Mouse (Mus musculus) liver, embryonic 16.5 days (tissue): ENCODE measurements around the gene Pla2r1. TPM values are rescaled to one million over a fixed set of nuclear protein-coding genes. Genes with fewer than 3 reads are reported as not detected.

Experiments
- ATAC-seq: fragments of 200-750 bp; cut with Nextera tagmentation; 2 replicates; pipeline ENCODE4 v1.8.0; 2017; ENCODE audit warnings: low read depth, mild to moderate bottlenecking, moderate number of reproducible peaks, moderate library complexity
- H3K27ac ChIP-seq: fragments of 300-500 bp; sonication (generic); 2 replicates; pipeline ENCODE4 v1.5.1; 2014; ENCODE audit warnings: mild to moderate bottlenecking, low read length
- H3K27me3 ChIP-seq: fragments of 300-500 bp; sonication (generic); 2 replicates; pipeline ENCODE4 v1.6.1; 2014; ENCODE audit warnings: low read depth, low read length, mixed read lengths; ENCODE audit not compliant: control insufficient read depth, insufficient read depth
- H3K36me3 ChIP-seq: fragments of 300-500 bp; sonication (generic); 2 replicates; pipeline ENCODE4 v1.6.1; 2014; ENCODE audit warnings: mild to moderate bottlenecking; ENCODE audit not compliant: control insufficient read depth, insufficient read depth
- H3K4me1 ChIP-seq: fragments of 300-500 bp; sonication (generic); 2 replicates; pipeline ENCODE4 v1.6.1; 2014; ENCODE audit warnings: low read depth, low read length, mixed read lengths; ENCODE audit not compliant: control insufficient read depth
- H3K4me2 ChIP-seq: fragments of 300-500 bp; sonication (generic); 2 replicates; pipeline ENCODE4 v1.6.1; 2014; ENCODE audit warnings: low read depth, low read length, mixed read lengths
- H3K4me3 ChIP-seq: fragments of 300-500 bp; sonication (generic); 2 replicates; pipeline ENCODE4 v1.5.1; 2014; ENCODE audit warnings: low read depth, mild to moderate bottlenecking, low read length
- H3K9ac ChIP-seq: fragments of 300-500 bp; sonication (generic); 2 replicates; pipeline ENCODE4 v1.6.1; 2014; ENCODE audit warnings: low read depth, low read length
- H3K9me3 ChIP-seq: fragments of 300-500 bp; sonication (generic); replicated peaks from 2 replicates; pipeline ENCODE4 v1.6.1; 2016; ENCODE audit warnings: low read length; ENCODE audit not compliant: control insufficient read depth
- WGBS: fragments of 180-500 bp; shearing (Covaris S2); extraction: QIAGEN DNeasy Blood & Tissue Kit; methylation state at CpG from one replicate; pipeline ENCODE4 v1.1.7; 2014; ENCODE audit not compliant: insufficient replicate concordance; 5-methylcytosine and 5-hydroxymethylcytosine counted together
- polyA plus RNA-seq: library from polyadenylated mRNA; unstranded; fragments of >200 nt; fragmentation: Nextera tagmentation; extraction: Ambion mirVana; gene quantifications from 2 replicates; pipeline ENCODE4 v1.2.1, GENCODE M21; 2015

The Pla2r1 gene
- polyA plus RNA-seq, 1 experiment from 2014 or later = 0.53 TPM

- Histone ChIP-seq H3K9ac (no peak overlapping the region), H3K4me1 (no peaks in the 10 kb centered on the region), H3K9me3 (no peaks in the 10 kb centered on the region), H3K27me3 (no peaks in the 10 kb centered on the region), H3K27ac (no peak overlapping the region), H3K4me3 (no peak overlapping the region), H3K36me3 (no peaks in the 10 kb centered on the region), H3K4me2 (no peak overlapping the region)
- ATAC-seq = no peak
- 65% methylated on average over 4 of the region's 4 CpGs for WGBS
Measured at GRCm38 (mm10) chr2:60514863-60515262, 38.2 kb downstream of the Pla2r1 start.

- Histone ChIP-seq H3K27me3 (no peaks in the 10 kb centered on the region), H3K27ac (no peak overlapping the region), H3K9ac (no peak overlapping the region), H3K4me2 (no peak overlapping the region), H3K4me1 (no peaks in the 10 kb centered on the region), H3K9me3 (no peaks in the 10 kb centered on the region), H3K4me3 (no peak overlapping the region), H3K36me3 (no peaks in the 10 kb centered on the region)
- no peak for ATAC-seq
- WGBS = 52% methylated on average over 1 of the region's 1 CpGs
Measured at GRCm38 (mm10) chr2:60510718-60511117, 42.4 kb downstream of the Pla2r1 start.

- H3K4me3 ChIP-seq = no peak overlapping the region
- no peak for ATAC-seq
- no peaks in the 10 kb centered on the region for H3K36me3 ChIP-seq
- 40% methylated on average over 2 of the region's 2 CpGs for WGBS
- H3K4me2 ChIP-seq = no peak overlapping the region
- no peak overlapping the region for H3K27ac ChIP-seq
- no peaks in the 10 kb centered on the region for H3K27me3 ChIP-seq
- H3K9ac ChIP-seq = no peak overlapping the region
- H3K9me3 ChIP-seq = no peaks in the 10 kb centered on the region
- H3K4me1 ChIP-seq = no peaks in the 10 kb centered on the region
Measured at GRCm38 (mm10) chr2:60505145-60505544, 48.0 kb downstream of the Pla2r1 start.

- no peaks in the 10 kb centered on the region for H3K27me3 ChIP-seq
- no peak overlapping the region for H3K9ac ChIP-seq
- no peak overlapping the region for H3K4me3 ChIP-seq
- no peak for ATAC-seq
- 19% methylated on average over 2 of the region's 2 CpGs for WGBS
- H3K9me3 ChIP-seq = no peaks in the 10 kb centered on the region
- no peaks in the 10 kb centered on the region for H3K36me3 ChIP-seq
- H3K4me1 ChIP-seq = no peaks in the 10 kb centered on the region
- H3K27ac ChIP-seq = no peak overlapping the region
- no peak overlapping the region for H3K4me2 ChIP-seq
Measured at GRCm38 (mm10) chr2:60504718-60505117, 48.4 kb downstream of the Pla2r1 start.

GRCm38 (mm10) chr2:60503991-60504390 lies 49.1 kb downstream of the Pla2r1 start:
- H3K27me3 ChIP-seq = no peaks in the 10 kb centered on the region
- 64% methylated on average over 4 of the region's 4 CpGs for WGBS
- no peaks in the 10 kb centered on the region for H3K4me1 ChIP-seq
- no peaks in the 10 kb centered on the region for H3K9me3 ChIP-seq
- no peaks in the 10 kb centered on the region for H3K36me3 ChIP-seq
- ATAC-seq = no peak
- no peak overlapping the region for H3K4me3 ChIP-seq
- no peak overlapping the region for H3K9ac ChIP-seq
- no peak overlapping the region for H3K27ac ChIP-seq
- H3K4me2 ChIP-seq = no peak overlapping the region

- WGBS = 70% methylated on average over 1 of the region's 1 CpGs
Measured at GRCm38 (mm10) chr2:60500583-60501116, 52.5 kb downstream of the Pla2r1 start.

GRCm38 (mm10) chr2:60479906-60480305 lies 73.2 kb downstream of the Pla2r1 start:
- Histone ChIP-seq H3K9ac (no peak overlapping the region), H3K27ac (no peak overlapping the region), H3K4me1 (no peaks in the 10 kb centered on the region), H3K4me2 (no peak overlapping the region), H3K9me3 (no peaks in the 10 kb centered on the region), H3K4me3 (no peak overlapping the region), H3K27me3 (no peaks in the 10 kb centered on the region), H3K36me3 (no peaks in the 10 kb centered on the region)
- no peak for ATAC-seq
- 74% methylated on average over 7 of the region's 7 CpGs for WGBS

More at GRCm38 (mm10) chr2:60500583-60501116, 52.5 kb downstream of the Pla2r1 start:
- Histone ChIP-seq H3K4me2 (no peak overlapping the region), H3K4me3 (no peak overlapping the region), H3K27me3 (no peaks in the 10 kb centered on the region), H3K36me3 (no peaks in the 10 kb centered on the region), H3K9ac (no peak overlapping the region), H3K9me3 (no peaks in the 10 kb centered on the region), H3K27ac (no peak overlapping the region), H3K4me1 (no peaks in the 10 kb centered on the region)
- ATAC-seq = no peak

- H3K36me3 ChIP-seq = no peaks in the 10 kb centered on the region
- H3K27me3 ChIP-seq = no peaks in the 10 kb centered on the region
- H3K27ac ChIP-seq = no peak overlapping the region
- no peaks in the 10 kb centered on the region for H3K4me1 ChIP-seq
- H3K9ac ChIP-seq = no peak overlapping the region
- no peaks in the 10 kb centered on the region for H3K9me3 ChIP-seq
- ATAC-seq = no peak
- H3K4me2 ChIP-seq = no peak overlapping the region
- no peak overlapping the region for H3K4me3 ChIP-seq
- 67% methylated on average over 2 of the region's 2 CpGs for WGBS
Measured at GRCm38 (mm10) chr2:60478778-60479177, 74.3 kb downstream of the Pla2r1 start.

- Histone ChIP-seq H3K27ac (no peak overlapping the region), H3K4me3 (no peak overlapping the region), H3K9ac (no peak overlapping the region), H3K9me3 (no peaks in the 10 kb centered on the region), H3K4me1 (no peaks in the 10 kb centered on the region), H3K36me3 (no peaks in the 10 kb centered on the region), H3K4me2 (no peak overlapping the region), H3K27me3 (no peaks in the 10 kb centered on the region)
- no peak for ATAC-seq
- WGBS = 67% methylated on average over 11 of the region's 11 CpGs
Measured at GRCm38 (mm10) chr2:60468901-60469770, 84.0 kb downstream of the Pla2r1 start.
